Mouse (Mus musculus): ENCODE data around the gene Tmem136. TPM values are rescaled to one million over a fixed set of nuclear protein-coding genes. Genes with fewer than 3 reads are reported as not detected.
A peak's percentile ranks its signal among the peaks of the same experiment; 100 is the strongest.

Tmem136 gene
- polyA plus RNA-seq, 1 experiment from 2014 or later: 0.73 TPM

- DNase-seq: no peak
- Histone ChIP-seq H3K4me2 (no peak overlapping the region), H3K9ac (no peak overlapping the region), H3K36me3 (no peaks in the 10 kb centered on the region), H3K4me1 (replicated peaks) (peaks cover 41% of the 10 kb centered on the region), H3K27me3 (peaks cover 69% of the 10 kb centered on the region), H3K27ac (no peak overlapping the region), H3K9me3 (replicated peaks) (no peaks in the 10 kb centered on the region), H3K4me3 (replicated peaks) (no peak overlapping the region)
- ATAC-seq (ENCODE audit: low read depth): no peak
- 61% methylated on average over 1 of the region's 1 CpGs for WGBS (ENCODE audit: insufficient replicate concordance)
These were observed 8.3 kb downstream of the Tmem136 start for GRCm38 (mm10) chr9:43108081-43108480.

GRCm38 (mm10) chr9:43107555-43107954 is 8.8 kb downstream of the Tmem136 start:
- WGBS (ENCODE audit: insufficient replicate concordance): 46% methylated on average over 5 of the region's 5 CpGs
- Histone ChIP-seq H3K4me2 (no peak overlapping the region), H3K27me3 (peaks cover 67% of the 10 kb centered on the region), H3K36me3 (no peaks in the 10 kb centered on the region), H3K4me3 (replicated peaks) (no peak overlapping the region), H3K9ac (no peak overlapping the region), H3K4me1 (replicated peaks) (peaks cover 46% of the 10 kb centered on the region), H3K9me3 (replicated peaks) (no peaks in the 10 kb centered on the region), H3K27ac (no peak overlapping the region)
- DNase-seq (no peak), ATAC-seq (ENCODE audit: low read depth) (no peak)

- peak within 1 kb of the TSS; percentile 98 for H3K9ac ChIP-seq
- H3K36me3 ChIP-seq: no peaks in the 10 kb centered on the region
- H3K27ac ChIP-seq: peak within 1 kb of the TSS; percentile 98
- peaks cover 63% of the 10 kb centered on the region for H3K27me3 ChIP-seq
- peak within 1 kb of the TSS; percentile 77 for H3K4me2 ChIP-seq
- no peaks in the 10 kb centered on the region for H3K9me3 ChIP-seq (replicated peaks)
- ATAC-seq (ENCODE audit: low read depth): no peak
- peak within 1 kb of the TSS; percentile 92 for H3K4me3 ChIP-seq (replicated peaks)
- peaks cover 50% of the 10 kb centered on the region for H3K4me1 ChIP-seq (replicated peaks)
- DNase-seq: no peak
- WGBS (ENCODE audit: insufficient replicate concordance): 37% methylated on average over 10 of the region's 10 CpGs
These were observed 9.2 kb downstream of the Tmem136 start, which contains the start of gene Arhgef12 for GRCm38 (mm10) chr9:43107187-43107517. Gene Arhgef12, minus strand, starts transcription at chr9:43107239.

- Histone ChIP-seq H3K27ac (peak overlapping the region; percentile 98), H3K9me3 (replicated peaks) (no peaks in the 10 kb centered on the region), H3K4me3 (replicated peaks) (peak overlapping the region; percentile 92), H3K4me1 (replicated peaks) (peaks cover 55% of the 10 kb centered on the region), H3K36me3 (no peaks in the 10 kb centered on the region), H3K4me2 (peak overlapping the region; percentile 77), H3K27me3 (peaks cover 57% of the 10 kb centered on the region), H3K9ac (peak overlapping the region; percentile 98)
- 21% methylated on average over 22 of the region's 22 CpGs for WGBS (ENCODE audit: insufficient replicate concordance)
- DNase-seq: no peak
- no peak for ATAC-seq (ENCODE audit: low read depth)
These were observed 9.8 kb downstream of the Tmem136 start for GRCm38 (mm10) chr9:43106426-43107186.

- peaks cover 63% of the 10 kb centered on the region for H3K4me1 ChIP-seq (replicated peaks)
- under 1% methylated on average over 81 of the region's 91 CpGs for WGBS (ENCODE audit: insufficient replicate concordance)
- H3K9ac ChIP-seq: peak overlapping the region; percentile 98
- peaks cover 49% of the 10 kb centered on the region for H3K27me3 ChIP-seq
- DNase-seq: peak; percentile 69
- ATAC-seq (ENCODE audit: low read depth): peak; percentile 66
- no peaks in the 10 kb centered on the region for H3K9me3 ChIP-seq (replicated peaks)
- peak overlapping the region; percentile 92 for H3K4me3 ChIP-seq (replicated peaks)
- H3K27ac ChIP-seq: peak overlapping the region; percentile 98
- H3K36me3 ChIP-seq: no peaks in the 10 kb centered on the region
- H3K4me2 ChIP-seq: peak overlapping the region; percentile 77
These were observed 10.6 kb downstream of the Tmem136 start for GRCm38 (mm10) chr9:43105664-43106361.

GRCm38 (mm10) chr9:43104873-43105663 is 11.3 kb downstream of the Tmem136 start:
- DNase-seq (no peak), ATAC-seq (ENCODE audit: low read depth) (peak; percentile 56)
- peak overlapping the region; percentile 98 for H3K27ac ChIP-seq
- H3K4me2 ChIP-seq: peak overlapping the region; percentile 77
- no peaks in the 10 kb centered on the region for H3K9me3 ChIP-seq (replicated peaks)
- H3K27me3 ChIP-seq: peaks cover 42% of the 10 kb centered on the region
- peaks cover 66% of the 10 kb centered on the region for H3K4me1 ChIP-seq (replicated peaks)
- peak overlapping the region; percentile 98 for H3K9ac ChIP-seq
- no peaks in the 10 kb centered on the region for H3K36me3 ChIP-seq
- peak overlapping the region; percentile 92 for H3K4me3 ChIP-seq (replicated peaks)
- WGBS (ENCODE audit: insufficient replicate concordance): under 1% methylated on average over 40 of the region's 40 CpGs

- peaks cover 70% of the 10 kb centered on the region for H3K4me1 ChIP-seq (replicated peaks)
- no peaks in the 10 kb centered on the region for H3K36me3 ChIP-seq
- peaks cover 39% of the 10 kb centered on the region for H3K27me3 ChIP-seq
- DNase-seq (no peak), ATAC-seq (ENCODE audit: low read depth) (no peak)
- peak overlapping the region; percentile 92 for H3K4me3 ChIP-seq (replicated peaks)
- 11% methylated on average over 4 of the region's 4 CpGs for WGBS (ENCODE audit: insufficient replicate concordance)
- H3K9ac ChIP-seq: peak overlapping the region; percentile 98
- peak overlapping the region; percentile 98 for H3K27ac ChIP-seq
- peak overlapping the region; percentile 77 for H3K4me2 ChIP-seq
- no peaks in the 10 kb centered on the region for H3K9me3 ChIP-seq (replicated peaks)
These were observed 11.9 kb downstream of the Tmem136 start for GRCm38 (mm10) chr9:43104526-43104872.

- Histone ChIP-seq H3K27ac (peak overlapping the region; percentile 98), H3K4me2 (peak overlapping the region; percentile 77), H3K27me3 (peaks cover 32% of the 10 kb centered on the region), H3K4me3 (replicated peaks) (peak overlapping the region; percentile 92), H3K4me1 (replicated peaks) (peaks cover 66% of the 10 kb centered on the region), H3K9ac (peak overlapping the region; percentile 98), H3K36me3 (no peaks in the 10 kb centered on the region), H3K9me3 (replicated peaks) (no peaks in the 10 kb centered on the region)
- ATAC-seq (ENCODE audit: low read depth) (no peak), DNase-seq (no peak)
- WGBS (ENCODE audit: insufficient replicate concordance): 31% methylated on average over 4 of the region's 4 CpGs
These were observed 12.6 kb downstream of the Tmem136 start for GRCm38 (mm10) chr9:43103675-43104299.

- Histone ChIP-seq H3K36me3 (no peaks in the 10 kb centered on the region), H3K4me2 (peak overlapping the region; percentile 77), H3K9ac (peak overlapping the region; percentile 98), H3K9me3 (replicated peaks) (no peaks in the 10 kb centered on the region), H3K27ac (peak overlapping the region; percentile 98), H3K27me3 (peaks cover 24% of the 10 kb centered on the region), H3K4me1 (replicated peaks) (peaks cover 66% of the 10 kb centered on the region), H3K4me3 (replicated peaks) (peak overlapping the region; percentile 92)
- ATAC-seq (ENCODE audit: low read depth) (no peak; the same call in 1 of the 2 replicates), DNase-seq (peak; percentile 35)
- WGBS (ENCODE audit: insufficient replicate concordance): 40% methylated on average over 2 of the region's 2 CpGs
These were observed 13.4 kb downstream of the Tmem136 start for GRCm38 (mm10) chr9:43102931-43103330.

- ATAC-seq (ENCODE audit: low read depth): peak; percentile 87
These were observed 14.3 kb downstream of the Tmem136 start for GRCm38 (mm10) chr9:43101936-43102595.

More at GRCm38 (mm10) chr9:43101936-43102595, 14.3 kb downstream of the Tmem136 start:
- Histone ChIP-seq H3K4me1 (replicated peaks) (peaks cover 66% of the 10 kb centered on the region), H3K27ac (peak overlapping the region; percentile 98), H3K4me2 (peak overlapping the region; percentile 77), H3K27me3 (peaks cover 17% of the 10 kb centered on the region), H3K9ac (peak overlapping the region; percentile 98), H3K9me3 (replicated peaks) (no peaks in the 10 kb centered on the region), H3K4me3 (replicated peaks) (peak overlapping the region; percentile 92), H3K36me3 (no peaks in the 10 kb centered on the region)
- WGBS (ENCODE audit: insufficient replicate concordance): 26% methylated on average over 8 of the region's 8 CpGs
- peak; percentile 84 for DNase-seq

All from liver, embryonic 13.5 days (tissue).